Mouse (Mus musculus) brown adipose tissue, adult 24 weeks (tissue): ENCODE measurements around the gene Smim13. TPM values are rescaled to one million over a fixed set of nuclear protein-coding genes. Genes with fewer than 3 reads are reported as not detected.
"Not testable (repeated sequence)": the region's sequence is repeated elsewhere in the genome, so short reads cannot be mapped to it uniquely, and the experiment has no call there.

Source experiments
- H3K27ac ChIP-seq: fragments of 200-500 bp; replicated peaks from 2 replicates; pipeline ENCODE4 v1.5.1; 2012; ENCODE audit warnings: low read depth, mild to moderate bottlenecking, low read length
- H3K4me1 ChIP-seq: fragments of 200-500 bp; 2 replicates; pipeline ENCODE4 v1.6.1; 2012; ENCODE audit warnings: low read length, mixed read lengths; ENCODE audit not compliant: control insufficient read depth, insufficient read depth, insufficient read length
- H3K4me3 ChIP-seq: fragments of 200-500 bp; 2 replicates; pipeline ENCODE4 v1.5.1; 2012; ENCODE audit warnings: low read depth, mild to moderate bottlenecking, low read length, moderate library complexity; ENCODE audit not compliant: insufficient read depth
- polyA plus RNA-seq: library from polyadenylated mRNA; stranded (reverse); fragments of >200 nt; gene quantifications from 2 replicates; pipeline ENCODE4 v1.2.4, GENCODE M21; 2012; ENCODE audit not compliant: missing spikeins, insufficient read depth, insufficient read length

Smim13 gene
- polyA plus RNA-seq, 1 experiment, result 7.3 TPM

GRCm38 (mm10) chr13:41230256-41230655 is 19.4 kb upstream of the Smim13 start:
- no peak overlapping the region for H3K4me3 ChIP-seq
- no peak overlapping the region for H3K27ac ChIP-seq
- no peaks in the 10 kb centered on the region for H3K4me1 ChIP-seq

- H3K4me1 ChIP-seq, result no peaks in the 10 kb centered on the region
- H3K27ac ChIP-seq, result no peak overlapping the region
Observed at GRCm38 (mm10) chr13:41231389-41231983, 18.2 kb upstream of the Smim13 start.

GRCm38 (mm10) chr13:41232209-41232608 is 17.4 kb upstream of the Smim13 start:
- no peak overlapping the region for H3K4me3 ChIP-seq

More at GRCm38 (mm10) chr13:41231389-41231983, 18.2 kb upstream of the Smim13 start:
- H3K4me3 ChIP-seq, result no peak overlapping the region

GRCm38 (mm10) chr13:41233241-41233640 is 16.4 kb upstream of the Smim13 start:
- Histone ChIP-seq H3K27ac (no peak overlapping the region), H3K4me3 (no peak overlapping the region), H3K4me1 (no peaks in the 10 kb centered on the region)

More at GRCm38 (mm10) chr13:41232209-41232608, 17.4 kb upstream of the Smim13 start:
- Histone ChIP-seq H3K4me1 (no peaks in the 10 kb centered on the region), H3K27ac (no peak overlapping the region)

- Histone ChIP-seq H3K4me1 (no peaks in the 10 kb centered on the region), H3K4me3 (no peak overlapping the region), H3K27ac (no peak overlapping the region)
Observed at GRCm38 (mm10) chr13:41235181-41235580, 14.5 kb upstream of the Smim13 start.

GRCm38 (mm10) chr13:41235845-41236741 is 13.6 kb upstream of the Smim13 start:
- Histone ChIP-seq H3K4me1 (no peaks in the 10 kb centered on the region), H3K27ac (no peak overlapping the region), H3K4me3 (no peak overlapping the region)

- Histone ChIP-seq H3K4me1 (no peaks in the 10 kb centered on the region), H3K27ac (no peak overlapping the region), H3K4me3 (no peak overlapping the region)
Observed at GRCm38 (mm10) chr13:41238035-41238804, 11.4 kb upstream of the Smim13 start.

- H3K4me3 ChIP-seq, result no peak overlapping the region
- H3K4me1 ChIP-seq, result no peaks in the 10 kb centered on the region
- H3K27ac ChIP-seq, result no peak overlapping the region
Observed at GRCm38 (mm10) chr13:41238805-41239130, 10.9 kb upstream of the Smim13 start.

- H3K4me1 ChIP-seq, result no peaks in the 10 kb centered on the region
- H3K27ac ChIP-seq, result no peak overlapping the region
- H3K4me3 ChIP-seq, result no peak overlapping the region
Observed at GRCm38 (mm10) chr13:41241557-41241956, 8.1 kb upstream of the Smim13 start.

GRCm38 (mm10) chr13:41244306-41244830 is 5.3 kb upstream of the Smim13 start:
- Histone ChIP-seq H3K27ac (no peak overlapping the region), H3K4me1 (no peaks in the 10 kb centered on the region; the same call in 1 of the 2 replicates), H3K4me3 (no peak overlapping the region)

- peak overlapping the region; percentile 96 for H3K27ac ChIP-seq
- peak overlapping the region; percentile 87 for H3K4me3 ChIP-seq
- H3K4me1 ChIP-seq, result no peaks in the 10 kb centered on the region; the same call in 1 of the 2 replicates
Observed at GRCm38 (mm10) chr13:41248751-41249520, 708 bp upstream of the Smim13 start.

GRCm38 (mm10) chr13:41250318-41250981 is 806 bp downstream of the Smim13 start:
- no peaks in the 10 kb centered on the region; the same call in 1 of the 2 replicates for H3K4me1 ChIP-seq
- peak overlapping the region; percentile 98 for H3K4me3 ChIP-seq
- no peak overlapping the region for H3K27ac ChIP-seq

GRCm38 (mm10) chr13:41251232-41251631 is 1.6 kb downstream of the Smim13 start:
- H3K27ac ChIP-seq, H3K4me3 ChIP-seq, H3K4me1 ChIP-seq: not testable (repeated sequence)

GRCm38 (mm10) chr13:41251667-41252066 is 2.0 kb downstream of the Smim13 start:
- Histone ChIP-seq H3K27ac (no peak overlapping the region), H3K4me3 (no peak overlapping the region), H3K4me1 (no peaks in the 10 kb centered on the region; the same call in 1 of the 2 replicates)
